Mouse (Mus musculus) myocyte (in vitro differentiated cells): Measurements from ENCODE around the gene Rtl10. TPM values are rescaled to one million over a fixed set of nuclear protein-coding genes. Genes with fewer than 3 reads are reported as not detected.

Source experiments
- H3K27me3 ChIP-seq: one replicate; pipeline ENCODE4 v1.6.1; 2011; ENCODE audit not compliant: control insufficient read depth, insufficient read depth, insufficient read length
- H3K36me3 ChIP-seq: one replicate; pipeline ENCODE4 v1.6.1; 2011; ENCODE audit not compliant: control insufficient read depth, insufficient read depth
- H3K4me2 ChIP-seq: one replicate; pipeline ENCODE4 v1.6.1; 2011; ENCODE audit warnings: low read depth, control low read depth
- H3K4me3 ChIP-seq: one replicate; pipeline ENCODE4 v1.5.1; 2011; ENCODE audit warnings: mild to moderate bottlenecking, control low read depth, moderate library complexity
- H3K79me2 ChIP-seq: one replicate; pipeline ENCODE4 v1.6.1; 2011; ENCODE audit not compliant: control insufficient read depth, insufficient read depth
- H3ac ChIP-seq: one replicate; pipeline ENCODE4 v1.6.1; 2011; ENCODE audit not compliant: control insufficient read depth, insufficient read length
- CEBPB ChIP-seq: IDR thresholded peaks from 2 replicates; pipeline ENCODE4 v1.6.1; 2011; ENCODE audit warnings: mild to moderate bottlenecking, moderate library complexity; ENCODE audit not compliant: poor library complexity, insufficient read depth, severe bottlenecking
- E2F4 ChIP-seq: IDR thresholded peaks from one replicate; pipeline ENCODE4 v1.6.1; 2011; ENCODE audit warnings: mild to moderate bottlenecking, control low read depth, moderate library complexity; ENCODE audit not compliant: insufficient read depth
- MAX ChIP-seq: IDR thresholded peaks from one replicate; pipeline ENCODE4 v1.6.1; 2011; ENCODE audit warnings: low read depth, mild to moderate bottlenecking, control low read depth
- MYOD1 ChIP-seq, 3 experiments: IDR thresholded peaks; one replicate each; pipeline ENCODE4 v1.6.1; 2011; ENCODE audit warnings: control low read depth in 2 of 3, low read depth in 2 of 3, mild to moderate bottlenecking in 2 of 3, moderate library complexity in 1 of 3; ENCODE audit not compliant: insufficient read length in 2 of 3, control insufficient read depth in 1 of 3
- MYOG ChIP-seq, 3 experiments: IDR thresholded peaks; one replicate each; pipeline ENCODE4 v1.6.1; 2011; ENCODE audit warnings: control low read depth in 2 of 3, low read depth in 2 of 3, mild to moderate bottlenecking in 2 of 3; ENCODE audit not compliant: insufficient read length in 2 of 3, control insufficient read depth in 1 of 3, insufficient read depth in 1 of 3
- POLR2A ChIP-seq: IDR thresholded peaks from one replicate; pipeline ENCODE4 v1.6.1; 2011; ENCODE audit warnings: low read depth, mild to moderate bottlenecking, control low read depth, moderate library complexity; ENCODE audit not compliant: insufficient read length
- POLR2AphosphoS2 ChIP-seq: IDR thresholded peaks from one replicate; pipeline ENCODE4 v1.6.1; 2011; ENCODE audit warnings: low read depth, control low read depth; ENCODE audit not compliant: insufficient read length
- REST ChIP-seq: IDR thresholded peaks from one replicate; pipeline ENCODE4 v1.6.1; 2011; ENCODE audit warnings: mild to moderate bottlenecking, control low read depth, moderate library complexity; ENCODE audit not compliant: insufficient read depth, insufficient read length
- SRF ChIP-seq: IDR thresholded peaks from one replicate; pipeline ENCODE4 v1.6.1; 2011; ENCODE audit warnings: low read depth; ENCODE audit not compliant: control insufficient read depth, insufficient read length
- TCF12 ChIP-seq: IDR thresholded peaks from one replicate; pipeline ENCODE4 v1.6.1; 2011; ENCODE audit warnings: mild to moderate bottlenecking, control low read depth; ENCODE audit not compliant: poor library complexity, insufficient read depth, severe bottlenecking
- TCF3 ChIP-seq: IDR thresholded peaks from one replicate; pipeline ENCODE4 v1.6.1; 2011; ENCODE audit warnings: low read depth, control low read depth; ENCODE audit not compliant: insufficient read length
- USF1 ChIP-seq: IDR thresholded peaks from one replicate; pipeline ENCODE4 v1.6.1; 2011; ENCODE audit warnings: low read depth, mild to moderate bottlenecking, control low read depth, moderate library complexity
- polyA plus RNA-seq: library from polyadenylated mRNA; unstranded; fragments of >200 nt; fragmentation: generic; extraction: Trizol; gene quantifications from one replicate; pipeline ENCODE4 v1.2.1, GENCODE M21; 2012; ENCODE audit warnings: missing spikeins

The Rtl10 gene
- polyA plus RNA-seq, 1 experiment, result 2.7 TPM

- TF ChIP-seq MYOD1 (IDR thresholded peaks at IDR 0.05; ENCODE audit: control insufficient read depth in 1 of 3, insufficient read length in 2 of 3, low read depth in 2 of 3), result no peak
- no peak for TF ChIP-seq POLR2A
- no peak for TF ChIP-seq TCF12
- TF ChIP-seq SRF, result no peak
- TF ChIP-seq TCF3, result no peak
- TF ChIP-seq MAX, result no peak
- no peak for TF ChIP-seq POLR2AphosphoS2
- no peak for TF ChIP-seq USF1
- no peak for TF ChIP-seq MYOG (IDR thresholded peaks at IDR 0.05; ENCODE audit: control insufficient read depth in 1 of 3, insufficient read depth in 1 of 3, insufficient read length in 2 of 3, low read depth in 2 of 3)
- TF ChIP-seq E2F4, result no peak
- no peak for TF ChIP-seq CEBPB
- no peak for TF ChIP-seq REST
- Histone ChIP-seq H3K4me2 (no peak overlapping the region), H3K79me2 (no peaks in the 10 kb centered on the region), H3K4me3 (no peak overlapping the region), H3ac (no peak overlapping the region), H3K36me3 (no peaks in the 10 kb centered on the region), H3K27me3 (no peaks in the 10 kb centered on the region)
These were observed 38.8 kb downstream of the Rtl10 start for GRCm38 (mm10) chr16:18537407-18537990.

- Histone ChIP-seq H3K79me2 (no peaks in the 10 kb centered on the region), H3ac (no peak overlapping the region), H3K4me3 (no peak overlapping the region), H3K27me3 (no peaks in the 10 kb centered on the region), H3K36me3 (no peaks in the 10 kb centered on the region), H3K4me2 (no peak overlapping the region)
- TF ChIP-seq MAX (no peak), REST (no peak), POLR2AphosphoS2 (no peak), TCF12 (no peak), E2F4 (no peak), MYOG (IDR thresholded peaks at IDR 0.05; ENCODE audit: control insufficient read depth in 1 of 3, insufficient read depth in 1 of 3, insufficient read length in 2 of 3, low read depth in 2 of 3) (no peak), USF1 (no peak), POLR2A (no peak), SRF (no peak), CEBPB (no peak), MYOD1 (IDR thresholded peaks at IDR 0.05; ENCODE audit: control insufficient read depth in 1 of 3, insufficient read length in 2 of 3, low read depth in 2 of 3) (no peak), TCF3 (no peak)
These were observed 40.6 kb downstream of the Rtl10 start for GRCm38 (mm10) chr16:18539281-18539680.

- no peaks in the 10 kb centered on the region for H3K27me3 ChIP-seq
- TF ChIP-seq MYOG (IDR thresholded peaks at IDR 0.05; ENCODE audit: control insufficient read depth in 1 of 3, insufficient read depth in 1 of 3, insufficient read length in 2 of 3, low read depth in 2 of 3), result peak in 2 of 3 experiments; percentile 28 to 52
- peak in 2 of 3 experiments; percentile 73 to 79 for TF ChIP-seq MYOD1 (IDR thresholded peaks at IDR 0.05; ENCODE audit: control insufficient read depth in 1 of 3, insufficient read length in 2 of 3, low read depth in 2 of 3)
- no peak for TF ChIP-seq POLR2AphosphoS2
- TF ChIP-seq POLR2A, result no peak
These were observed 44.6 kb downstream of the Rtl10 start for GRCm38 (mm10) chr16:18543151-18543829.

DNA sequence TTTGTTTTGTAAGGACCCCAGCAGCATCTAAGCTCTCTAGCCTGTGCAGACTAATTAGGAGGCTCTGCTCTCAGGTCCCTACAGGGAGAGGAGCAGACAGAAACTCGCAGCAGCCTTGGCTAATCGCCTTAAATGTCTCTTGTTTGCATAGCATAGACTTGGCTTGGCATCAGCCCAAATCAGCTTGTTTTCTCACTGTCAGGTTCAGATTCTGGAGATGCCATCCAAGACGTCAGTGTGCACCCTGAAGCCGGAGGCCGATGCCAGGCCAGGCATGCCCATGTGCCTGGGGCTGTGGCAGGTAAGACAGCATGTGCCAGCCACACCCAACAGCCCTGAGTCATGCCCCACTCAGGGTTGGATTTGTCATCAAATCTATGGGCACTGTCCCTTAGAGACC lies 49.2 kb downstream of the Rtl10 start:
- Histone ChIP-seq H3K36me3 (no peaks in the 10 kb centered on the region), H3K4me2 (no peak overlapping the region), H3ac (no peak overlapping the region), H3K4me3 (no peak overlapping the region), H3K27me3 (no peaks in the 10 kb centered on the region), H3K79me2 (no peaks in the 10 kb centered on the region)
- TF ChIP-seq TCF12 (no peak), MYOD1 (IDR thresholded peaks at IDR 0.05; ENCODE audit: control insufficient read depth in 1 of 3, insufficient read length in 2 of 3, low read depth in 2 of 3) (no peak), POLR2AphosphoS2 (no peak)

More at GRCm38 (mm10) chr16:18543151-18543829, 44.6 kb downstream of the Rtl10 start:
- H3ac ChIP-seq, result no peak overlapping the region
- no peak overlapping the region for H3K4me3 ChIP-seq
- peak overlapping the region; percentile 40 for H3K4me2 ChIP-seq
- H3K36me3 ChIP-seq, result no peaks in the 10 kb centered on the region
- H3K79me2 ChIP-seq, result no peaks in the 10 kb centered on the region

Other genes starting within 250 kb of the Rtl10 start
- 0.08 TPM for gene Gm49776, start 240.6 kb upstream of the Rtl10 start, polyA plus RNA-seq
- gene Dgcr8, start 209.7 kb upstream of the Rtl10 start, polyA plus RNA-seq, result 11.9 TPM
- 22.2 TPM for gene Tango2, start 150.8 kb upstream of the Rtl10 start, polyA plus RNA-seq
- gene Arvcf, start 150.7 kb upstream of the Rtl10 start, polyA plus RNA-seq, result 7.6 TPM
- gene Txnrd2, start 72.5 kb upstream of the Rtl10 start, polyA plus RNA-seq, result 21.3 TPM
- gene Comt, start 72.0 kb upstream of the Rtl10 start, polyA plus RNA-seq, result 93.6 TPM
- 6.6 TPM for gene Gnb1l, start 188 bp upstream of the Rtl10 start, polyA plus RNA-seq
- gene Tbx1, start 91.8 kb downstream of the Rtl10 start, polyA plus RNA-seq, result 16.9 TPM
- 9.4 TPM for gene Gp1bb, start 123.5 kb downstream of the Rtl10 start, polyA plus RNA-seq
- 11.4 TPM for gene Gm49601, start 127.5 kb downstream of the Rtl10 start, polyA plus RNA-seq
- 112 TPM for gene Sept5, start 131.1 kb downstream of the Rtl10 start, polyA plus RNA-seq